Mouse (Mus musculus) hindbrain, embryonic 10.5 days (tissue): ENCODE measurements around the gene Eri3. TPM values are rescaled to one million over a fixed set of nuclear protein-coding genes. Genes with fewer than 3 reads are reported as not detected.

ENCODE experiments used
- DNase-seq: peaks from one replicate; pipeline ENCODE4 v3.0.0-alpha.2; 2017; ENCODE audit warnings: low spot score
- H3K27ac ChIP-seq: fragments of 300-500 bp; sonication (generic); 2 replicates; pipeline ENCODE4 v1.5.1; 2016; ENCODE audit warnings: mild to moderate bottlenecking, moderate library complexity
- H3K27me3 ChIP-seq: fragments of 300-500 bp; sonication (generic); 2 replicates; pipeline ENCODE4 v1.6.1; 2016; ENCODE audit warnings: mild to moderate bottlenecking; ENCODE audit not compliant: poor library complexity, insufficient read depth, severe bottlenecking
- H3K36me3 ChIP-seq: fragments of 300-500 bp; sonication (generic); 2 replicates; pipeline ENCODE4 v1.6.1; 2016; ENCODE audit warnings: mild to moderate bottlenecking, moderate library complexity
- H3K4me1 ChIP-seq: fragments of 300-500 bp; sonication (generic); replicated peaks from 2 replicates; pipeline ENCODE4 v1.6.1; 2016; ENCODE audit warnings: mild to moderate bottlenecking
- H3K4me3 ChIP-seq: fragments of 300-500 bp; sonication (generic); 2 replicates; pipeline ENCODE4 v1.5.1; 2016; ENCODE audit warnings: mild to moderate bottlenecking, moderate library complexity
- H3K9me3 ChIP-seq: fragments of 300-500 bp; sonication (generic); 2 replicates; pipeline ENCODE4 v1.6.1; 2016; ENCODE audit warnings: mild to moderate bottlenecking, moderate library complexity
- WGBS: fragments of 180-500 bp; shearing (Covaris S2); methylation state at CpG from one replicate; pipeline ENCODE4 v1.1.7; 2016; 5-methylcytosine and 5-hydroxymethylcytosine counted together
- polyA plus RNA-seq: library from polyadenylated mRNA; unstranded; fragments of >200 nt; fragmentation: Nextera tagmentation; extraction: Ambion mirVana; gene quantifications from 2 replicates; pipeline ENCODE4 v1.2.1, GENCODE M21; 2016

Gene Eri3
- polyA plus RNA-seq, 1 experiment from 2014 or later, result 142 TPM

DNA sequence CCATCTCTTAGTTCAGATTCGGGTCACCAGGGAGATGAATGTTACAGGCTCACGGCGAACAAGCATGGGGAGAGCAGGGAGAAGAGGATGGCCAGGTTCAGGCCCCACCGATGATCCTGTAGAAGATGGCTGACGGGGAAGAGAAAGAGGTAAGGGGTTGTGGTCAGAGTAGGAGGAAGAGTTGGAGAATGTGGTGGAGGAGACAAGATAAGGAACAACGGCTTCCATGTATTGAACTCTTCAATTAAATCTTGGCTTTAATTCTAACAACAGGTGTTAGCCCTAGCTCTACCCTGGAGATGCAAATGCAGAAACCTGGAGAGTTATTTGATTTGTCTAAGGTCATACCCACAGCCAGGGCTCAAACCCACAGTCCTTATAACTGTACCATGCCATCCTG lies 3.5 kb upstream of the Eri3 start:
- Histone ChIP-seq H3K9me3 (no peaks in the 10 kb centered on the region), H3K36me3 (no peaks in the 10 kb centered on the region), H3K4me1 (peaks cover 18% of the 10 kb centered on the region), H3K27ac (no peak overlapping the region), H3K27me3 (0 out of 2 replicates have a peak, but pooled peaks cover 7% of the 10 kb centered on the region), H3K4me3 (no peak overlapping the region)
- 94% methylated on average over 6 of the region's 6 CpGs for WGBS
- no peak for DNase-seq

DNA sequence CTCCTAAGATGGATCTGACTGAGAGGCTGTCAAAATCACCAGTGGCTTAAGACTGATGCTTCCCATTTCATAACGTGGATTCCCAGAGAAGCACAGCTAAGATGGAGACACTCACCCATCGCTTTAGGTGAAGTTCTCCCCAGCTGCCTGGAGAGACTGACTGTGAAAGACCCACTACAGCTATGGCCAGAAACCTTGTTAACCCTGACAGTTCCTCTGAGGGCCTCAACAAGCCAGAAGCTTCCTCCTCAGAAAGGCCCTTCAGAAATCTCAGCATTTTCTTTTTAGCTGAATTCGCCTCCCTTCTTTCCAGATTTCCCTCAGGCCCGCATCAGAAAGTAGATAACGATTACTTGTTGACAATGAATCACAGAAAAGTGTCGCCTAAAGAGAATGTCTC lies 589 bp upstream of the Eri3 start:
- 44% methylated on average over 6 of the region's 6 CpGs for WGBS
- peak overlapping the region; percentile 54; the same call in 1 of the 2 replicates for H3K27ac ChIP-seq
- peak overlapping the region; percentile 97 for H3K4me3 ChIP-seq
- no peak for DNase-seq
- H3K36me3 ChIP-seq, result peaks cover 8% of the 10 kb centered on the region; the same call in 1 of the 2 replicates
- H3K27me3 ChIP-seq, result no peaks in the 10 kb centered on the region
- H3K9me3 ChIP-seq, result no peaks in the 10 kb centered on the region
- H3K4me1 ChIP-seq, result peaks cover 24% of the 10 kb centered on the region

DNA sequence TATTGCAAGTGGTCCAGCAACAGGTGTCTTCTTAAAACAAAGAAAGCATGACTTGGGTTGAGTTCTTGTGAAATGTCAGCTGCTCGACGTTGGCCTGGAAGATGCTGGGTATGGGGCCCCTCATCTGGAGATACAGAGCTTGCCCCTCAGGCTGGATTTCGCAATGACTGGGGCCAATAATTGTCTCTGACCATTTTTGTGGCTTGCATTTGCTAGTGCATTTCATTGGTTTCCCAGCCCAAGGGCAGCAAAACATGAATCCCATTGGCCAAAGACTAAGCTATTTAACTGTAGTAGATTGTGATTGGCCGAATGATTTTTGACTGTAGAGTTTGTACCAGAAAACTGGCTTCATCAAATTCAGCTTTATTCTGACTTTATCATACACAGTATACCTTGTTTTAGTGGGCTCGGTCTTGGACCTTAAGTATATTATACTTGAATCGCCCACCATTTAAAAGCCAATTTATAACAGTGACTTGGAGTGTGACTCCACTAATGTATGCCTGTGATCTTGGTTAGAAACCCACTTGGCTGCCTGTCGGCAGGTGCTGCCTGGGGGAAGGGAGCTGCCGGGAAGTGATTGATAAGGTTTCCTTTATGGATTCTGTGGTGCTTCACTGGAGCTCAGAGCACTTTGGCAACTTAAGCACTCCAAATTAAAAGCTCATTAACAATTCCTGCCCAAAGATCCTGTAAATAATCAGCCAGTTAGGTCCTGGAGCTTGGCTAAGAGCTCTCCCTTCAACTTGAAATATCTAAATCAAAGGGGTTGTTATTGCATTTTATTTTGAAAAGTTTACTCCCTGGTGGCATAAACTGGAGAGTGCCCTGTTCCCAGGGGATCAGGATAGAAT lies 1.2 kb downstream of the Eri3 start:
- Histone ChIP-seq H3K27ac (peak overlapping the region; percentile 95; the same call in 1 of the 2 replicates), H3K27me3 (no peaks in the 10 kb centered on the region)
- no peak for DNase-seq

DNA sequence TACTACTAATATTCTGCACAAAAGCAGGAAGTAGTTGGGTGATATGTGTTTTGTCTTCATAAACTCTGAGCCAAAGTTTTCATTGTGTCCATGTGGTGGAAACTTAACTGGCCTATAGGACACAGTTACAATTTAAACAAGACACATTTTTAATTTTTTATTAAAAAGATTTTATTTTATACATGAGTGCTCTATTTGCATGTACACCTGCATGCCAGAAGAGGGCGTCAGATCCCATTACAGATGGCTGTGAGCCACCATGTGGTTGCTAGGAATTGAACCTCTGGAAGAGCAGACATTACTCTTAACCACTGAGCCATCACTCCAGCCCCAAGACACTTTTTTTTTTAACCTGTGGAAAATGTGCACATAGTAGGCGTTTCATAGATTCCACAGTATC lies 5.3 kb downstream of the Eri3 start:
- DNase-seq, result no peak
- WGBS, result 54% methylated on average over 2 of the region's 2 CpGs
- H3K36me3 ChIP-seq, result peaks cover 8% of the 10 kb centered on the region; the same call in 1 of the 2 replicates
- peaks cover 33% of the 10 kb centered on the region for H3K4me1 ChIP-seq
- no peaks in the 10 kb centered on the region for H3K9me3 ChIP-seq
- H3K27ac ChIP-seq, result no peak overlapping the region
- H3K27me3 ChIP-seq, result no peaks in the 10 kb centered on the region
- no peak overlapping the region for H3K4me3 ChIP-seq

More for the DNA sequence above, 1.2 kb downstream of the Eri3 start:
- H3K4me1 ChIP-seq, result peaks cover 31% of the 10 kb centered on the region
- no peaks in the 10 kb centered on the region for H3K9me3 ChIP-seq
- peaks cover 8% of the 10 kb centered on the region; the same call in 1 of the 2 replicates for H3K36me3 ChIP-seq
- H3K4me3 ChIP-seq, result peak overlapping the region; percentile 97
- 70% methylated on average over 8 of the region's 8 CpGs for WGBS

DNA sequence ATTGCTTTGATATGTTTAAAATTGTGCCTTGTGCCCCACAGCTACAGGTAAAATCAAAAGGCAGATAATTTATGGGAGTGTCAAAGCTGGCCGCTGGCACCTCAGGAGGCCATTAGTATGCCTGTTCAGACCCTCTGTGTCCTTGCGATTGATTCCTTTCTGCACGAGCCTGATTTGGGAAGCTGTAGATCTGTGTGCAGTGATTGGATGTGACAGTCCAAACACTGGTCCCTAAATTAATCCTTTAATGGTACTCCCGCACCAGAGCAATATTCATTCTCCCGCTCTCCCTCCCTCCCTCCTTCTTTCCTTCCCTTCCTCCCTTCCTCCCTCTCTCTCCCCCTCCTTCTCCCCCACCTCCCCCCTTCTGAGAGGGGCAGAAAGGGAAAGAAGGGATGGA lies 6.2 kb downstream of the Eri3 start:
- peaks cover 24% of the 10 kb centered on the region for H3K4me1 ChIP-seq
- no peaks in the 10 kb centered on the region for H3K9me3 ChIP-seq
- H3K27me3 ChIP-seq, result no peaks in the 10 kb centered on the region
- no peak overlapping the region for H3K27ac ChIP-seq
- peaks cover 8% of the 10 kb centered on the region; the same call in 1 of the 2 replicates for H3K36me3 ChIP-seq
- no peak for DNase-seq
- H3K4me3 ChIP-seq, result no peak overlapping the region
- WGBS, result 33% methylated on average over 5 of the region's 5 CpGs

DNA sequence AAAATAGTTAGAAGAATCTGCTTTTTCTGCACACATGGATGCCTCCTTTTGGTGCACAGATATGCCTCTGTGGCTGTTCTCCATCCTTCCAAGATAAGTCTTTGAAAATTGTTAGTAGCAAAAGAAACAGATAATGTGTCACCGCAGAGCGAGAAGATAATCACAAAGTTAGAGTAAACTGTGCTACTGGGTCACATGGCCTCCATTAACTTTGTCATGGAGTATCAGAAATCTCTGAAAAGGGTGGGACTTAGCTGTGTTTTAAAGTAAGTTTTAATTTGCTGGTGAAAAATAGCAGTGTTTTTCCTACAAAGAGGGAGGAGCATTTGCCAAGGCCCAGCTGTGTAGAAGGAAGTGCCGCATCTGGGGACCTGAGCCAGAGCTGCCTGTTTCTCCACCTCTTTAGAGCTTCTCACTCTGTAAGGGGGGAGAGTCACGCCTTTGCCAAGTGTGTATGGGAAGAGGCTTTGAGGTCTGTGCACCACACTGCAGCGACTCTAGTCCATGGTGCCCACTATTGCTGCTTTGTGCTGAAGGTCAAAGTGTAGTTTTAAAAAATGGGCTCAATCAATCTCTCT lies 7.0 kb downstream of the Eri3 start:
- 86% methylated on average over 5 of the region's 5 CpGs for WGBS
- no peak for DNase-seq

DNA sequence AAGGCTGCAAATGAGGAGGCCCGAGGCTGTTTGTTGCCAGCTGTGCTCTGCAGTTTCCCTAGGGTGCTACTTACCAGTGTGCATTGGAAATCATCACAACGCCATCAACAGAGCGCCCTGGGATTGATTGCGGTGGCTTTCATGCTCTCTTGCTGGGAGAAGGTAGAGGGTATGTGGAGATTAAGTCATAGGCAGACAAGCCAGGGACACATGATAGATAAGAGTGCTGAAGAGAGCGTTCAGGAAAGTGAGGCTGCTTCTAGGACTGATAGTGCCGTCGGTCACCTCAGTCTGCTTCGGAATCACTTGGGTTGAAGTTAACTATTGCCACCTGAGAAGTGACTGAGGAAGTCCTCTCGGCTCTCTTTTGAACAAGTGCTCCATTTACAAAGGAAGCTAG lies 13.8 kb downstream of the Eri3 start:
- Histone ChIP-seq H3K27me3 (no peaks in the 10 kb centered on the region), H3K4me1 (peaks cover 8% of the 10 kb centered on the region; the same call in 1 of the 2 replicates), H3K4me3 (no peak overlapping the region), H3K27ac (no peak overlapping the region), H3K9me3 (no peaks in the 10 kb centered on the region), H3K36me3 (peaks cover 41% of the 10 kb centered on the region)
- DNase-seq, result no peak
- WGBS, result 88% methylated on average over 9 of the region's 9 CpGs

More for the DNA sequence above, 7.0 kb downstream of the Eri3 start:
- Histone ChIP-seq H3K4me3 (no peak overlapping the region), H3K4me1 (peaks cover 16% of the 10 kb centered on the region), H3K9me3 (no peaks in the 10 kb centered on the region), H3K27ac (no peak overlapping the region), H3K36me3 (peaks cover 13% of the 10 kb centered on the region; the same call in 1 of the 2 replicates), H3K27me3 (no peaks in the 10 kb centered on the region)

DNA sequence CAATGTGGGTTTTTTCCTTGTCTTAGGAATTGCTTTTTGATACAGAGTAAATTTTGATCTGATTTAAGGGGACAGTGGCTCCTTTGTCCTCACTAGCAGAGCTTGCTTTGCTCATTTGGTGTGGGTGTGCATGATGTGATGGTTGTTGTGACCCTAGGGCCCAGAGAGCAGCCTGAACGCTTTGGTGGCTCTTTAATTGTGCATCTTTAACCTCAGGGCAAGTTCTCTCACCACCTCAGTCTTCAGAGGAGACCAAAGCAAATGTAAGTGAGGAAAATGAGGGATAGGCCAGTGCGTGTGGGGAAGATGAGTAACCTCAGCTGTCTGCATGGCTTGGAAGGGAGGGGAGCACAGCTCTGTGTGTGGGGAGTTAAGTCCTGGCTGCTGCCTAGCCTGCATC lies 18.7 kb downstream of the Eri3 start:
- no peak for DNase-seq
- Histone ChIP-seq H3K4me3 (no peak overlapping the region), H3K36me3 (peaks cover 44% of the 10 kb centered on the region), H3K4me1 (peaks cover 30% of the 10 kb centered on the region), H3K27me3 (no peaks in the 10 kb centered on the region), H3K9me3 (no peaks in the 10 kb centered on the region), H3K27ac (peak overlapping the region; percentile 35; the same call in 1 of the 2 replicates)
- WGBS, result 51% methylated on average over 2 of the region's 2 CpGs

DNA sequence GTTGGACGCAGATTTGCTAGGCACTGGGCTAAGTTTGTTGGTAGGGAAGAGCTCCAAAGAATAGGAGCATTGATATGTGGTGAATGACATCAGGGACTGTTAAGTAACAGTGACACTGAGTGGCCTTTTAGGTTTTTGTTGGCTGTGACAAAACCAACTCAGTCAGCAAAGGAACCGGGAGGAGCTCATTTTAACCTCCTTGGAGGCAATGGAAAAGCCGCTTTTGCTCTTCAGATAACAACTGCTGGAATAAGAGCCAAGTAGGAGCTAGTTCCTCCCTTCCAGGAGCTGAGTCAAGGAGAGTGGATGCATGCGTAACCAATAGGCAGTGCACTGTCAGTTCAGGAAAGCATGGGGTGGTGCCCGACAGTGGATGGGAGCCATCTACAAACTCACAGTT lies 20.8 kb downstream of the Eri3 start:
- no peak overlapping the region for H3K4me3 ChIP-seq
- 57% methylated on average over 5 of the region's 5 CpGs for WGBS
- H3K9me3 ChIP-seq, result no peaks in the 10 kb centered on the region
- peaks cover 30% of the 10 kb centered on the region for H3K4me1 ChIP-seq
- H3K36me3 ChIP-seq, result peaks cover 37% of the 10 kb centered on the region
- no peak overlapping the region for H3K27ac ChIP-seq
- DNase-seq, result no peak
- no peaks in the 10 kb centered on the region for H3K27me3 ChIP-seq

DNA sequence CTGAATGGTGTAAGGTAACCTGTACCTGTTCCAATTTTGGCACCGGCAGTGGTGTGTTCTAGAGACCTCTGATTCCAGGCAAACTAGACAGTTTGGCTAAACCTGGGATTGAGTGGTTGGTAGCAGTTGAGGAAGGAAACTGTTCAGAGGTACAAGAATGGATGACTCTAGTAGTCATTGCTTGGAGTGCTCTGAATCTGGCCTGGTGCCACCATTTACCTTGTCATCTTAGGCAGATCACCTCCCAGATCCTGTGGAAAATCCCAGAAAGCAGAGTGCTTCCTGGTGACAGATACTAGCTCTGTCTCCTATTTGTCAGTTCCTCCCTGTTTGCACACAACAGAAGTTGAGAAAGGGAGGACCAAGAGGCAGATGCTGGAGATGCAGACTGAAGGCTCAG lies 27.4 kb downstream of the Eri3 start:
- Histone ChIP-seq H3K36me3 (peaks cover 29% of the 10 kb centered on the region), H3K4me1 (0 out of 2 replicates have a peak, but pooled peaks cover 10% of the 10 kb centered on the region), H3K9me3 (no peaks in the 10 kb centered on the region), H3K27ac (no peak overlapping the region), H3K4me3 (no peak overlapping the region), H3K27me3 (peaks cover 5% of the 10 kb centered on the region; the same call in 1 of the 2 replicates)
- no peak for DNase-seq
- WGBS, result 100% methylated on average over 1 of the region's 1 CpGs

DNA sequence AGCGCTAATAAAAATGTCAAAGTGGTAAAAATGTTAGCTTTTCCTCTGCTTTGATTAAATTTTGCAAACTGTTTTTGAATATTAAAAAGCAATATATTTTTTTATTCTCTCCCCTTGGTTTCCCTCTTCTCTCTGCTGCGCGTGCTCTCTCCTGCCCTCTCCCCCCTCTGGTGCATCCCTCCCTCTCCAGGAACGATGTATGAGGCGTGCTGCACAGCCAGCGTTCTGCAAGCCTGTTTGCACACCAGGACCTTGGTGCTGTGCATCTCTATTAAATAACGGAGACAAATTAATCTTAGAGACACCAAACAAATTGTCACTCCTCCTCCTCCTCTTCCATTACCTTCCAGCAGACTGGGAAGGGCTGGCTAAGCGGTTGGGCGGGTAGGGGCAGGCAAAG lies 31.5 kb downstream of the Eri3 start:
- WGBS, result 80% methylated on average over 9 of the region's 9 CpGs
- Histone ChIP-seq H3K27me3 (peaks cover 42% of the 10 kb centered on the region), H3K36me3 (peaks cover 49% of the 10 kb centered on the region), H3K27ac (no peak overlapping the region), H3K4me1 (peaks cover 13% of the 10 kb centered on the region; the same call in 1 of the 2 replicates), H3K4me3 (no peak overlapping the region), H3K9me3 (no peaks in the 10 kb centered on the region)
- DNase-seq, result no peak

DNA sequence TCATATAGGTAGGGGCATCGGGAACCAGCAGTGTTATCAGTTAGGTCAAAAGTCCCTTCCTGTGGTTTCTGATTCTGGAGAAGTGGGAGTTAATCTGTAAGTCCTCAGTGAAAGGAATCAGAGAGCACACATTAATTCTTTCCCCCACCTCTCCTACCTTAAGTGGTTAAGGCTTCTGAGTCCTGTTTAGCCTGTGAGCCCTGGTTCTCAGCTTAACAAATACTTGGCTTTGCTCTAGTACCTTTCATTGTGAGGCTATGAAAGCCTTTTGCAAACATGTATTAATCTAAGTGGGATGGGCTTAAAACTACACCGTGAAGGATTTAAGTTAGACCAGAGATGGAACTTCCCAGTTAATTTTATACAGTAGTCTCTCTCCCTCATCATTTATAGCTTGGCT lies 35.8 kb downstream of the Eri3 start:
- no peak overlapping the region for H3K4me3 ChIP-seq
- no peak for DNase-seq
- peaks cover 56% of the 10 kb centered on the region for H3K36me3 ChIP-seq
- H3K4me1 ChIP-seq, result peaks cover 42% of the 10 kb centered on the region
- H3K9me3 ChIP-seq, result no peaks in the 10 kb centered on the region
- no peak overlapping the region for H3K27ac ChIP-seq
- 81% methylated on average over 2 of the region's 2 CpGs for WGBS
- H3K27me3 ChIP-seq, result peaks cover 75% of the 10 kb centered on the region

DNA sequence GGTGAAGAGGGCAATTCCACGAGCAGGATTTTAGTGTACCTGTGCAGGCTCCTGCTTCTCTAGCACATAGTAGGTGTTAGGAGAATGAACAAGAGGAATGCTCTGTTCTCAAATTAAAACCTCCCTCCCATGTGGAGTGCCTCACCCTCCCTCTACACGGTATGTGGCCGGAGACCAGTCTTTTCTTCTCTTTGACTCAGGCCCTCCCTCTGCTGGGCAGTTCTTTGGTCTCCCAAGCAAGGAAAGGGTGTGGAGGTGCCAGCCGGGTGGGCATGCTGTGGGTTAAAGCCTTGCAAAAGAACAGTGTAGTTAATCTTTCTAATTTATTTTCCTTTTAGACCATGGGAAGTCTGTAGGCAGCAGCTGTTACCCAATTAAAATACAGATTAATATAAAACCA lies 37.3 kb downstream of the Eri3 start:
- WGBS, result 28% methylated on average over 4 of the region's 4 CpGs
- DNase-seq, result no peak
- Histone ChIP-seq H3K9me3 (no peaks in the 10 kb centered on the region), H3K27me3 (peaks cover 86% of the 10 kb centered on the region), H3K4me3 (no peak overlapping the region), H3K27ac (peak overlapping the region; percentile 9; the same call in 1 of the 2 replicates), H3K4me1 (peaks cover 39% of the 10 kb centered on the region), H3K36me3 (peaks cover 62% of the 10 kb centered on the region)
